Mouse (Mus musculus): ENCODE results near the gene Mkrn1. TPM values are rescaled to one million over a fixed set of nuclear protein-coding genes. Genes with fewer than 3 reads are reported as not detected.
"Not testable (repeated sequence)": the region's sequence is repeated elsewhere in the genome, so short reads cannot be mapped to it uniquely, and the experiment has no call there.

The Mkrn1 gene
- 10 to 100 TPM; 52.7 to 84.4 TPM for total RNA-seq (2021)

GRCm38 (mm10) chr6:39419851-39420721 lies at the start of gene Mkrn1:
Mkrn1 (minus strand) TSS chr6:39420462.
- DNase-seq: peak; percentile 77 to 79
- intact Hi-C loops (cut with DNase I): no loop called here

- intact Hi-C loops (cut with DNase I): no loop called here
- DNase-seq: no peak
These were observed 49.2 kb upstream of the Mkrn1 start for GRCm38 (mm10) chr6:39469427-39469826.

- intact Hi-C loops (cut with DNase I): loop anchor here (1.0 to 2.0 kb wide), 3 partner anchors 99 to 318 kb away; no protein-coding TSS in a partner anchor
These were observed 42.6 kb upstream of the Mkrn1 start for GRCm38 (mm10) chr6:39462621-39463538.

GRCm38 (mm10) chr6:39460040-39460439 lies 39.8 kb upstream of the Mkrn1 start:
- intact Hi-C loops (cut with DNase I): no loop called here
- peak in 1 of 2 experiments; percentile 42 for DNase-seq

More at GRCm38 (mm10) chr6:39462621-39463538, 42.6 kb upstream of the Mkrn1 start:
- DNase-seq: peak; percentile 83 to 91

GRCm38 (mm10) chr6:39455339-39456160 lies 35.3 kb upstream of the Mkrn1 start:
- intact Hi-C loops (cut with DNase I): no loop called here
- no peak for DNase-seq

- intact Hi-C loops (cut with DNase I): no loop called here
- no peak for DNase-seq
These were observed 34.4 kb upstream of the Mkrn1 start for GRCm38 (mm10) chr6:39454616-39455015.

- intact Hi-C loops (cut with DNase I): no loop called here
These were observed 33.3 kb upstream of the Mkrn1 start for GRCm38 (mm10) chr6:39453564-39453963.

GRCm38 (mm10) chr6:39451033-39451432 lies 30.8 kb upstream of the Mkrn1 start:
- DNase-seq: no peak

More at GRCm38 (mm10) chr6:39453564-39453963, 33.3 kb upstream of the Mkrn1 start:
- DNase-seq: no peak

GRCm38 (mm10) chr6:39450580-39450979 lies 30.3 kb upstream of the Mkrn1 start:
- intact Hi-C loops (cut with DNase I): no loop called here
- no peak for DNase-seq

More at GRCm38 (mm10) chr6:39451033-39451432, 30.8 kb upstream of the Mkrn1 start:
- intact Hi-C loops (cut with DNase I): no loop called here

GRCm38 (mm10) chr6:39447429-39448185 lies 27.3 kb upstream of the Mkrn1 start:
- intact Hi-C loops (cut with DNase I): no loop called here
- DNase-seq: no peak

- DNase-seq: no peak
- intact Hi-C loops (cut with DNase I): no loop called here
These were observed 25.7 kb upstream of the Mkrn1 start for GRCm38 (mm10) chr6:39445801-39446572.

- DNase-seq: no peak
- intact Hi-C loops (cut with DNase I): no loop called here
These were observed 22.6 kb upstream of the Mkrn1 start for GRCm38 (mm10) chr6:39442786-39443287.

GRCm38 (mm10) chr6:39440207-39440606 lies 19.9 kb upstream of the Mkrn1 start:
- intact Hi-C loops (cut with DNase I): no loop called here
- no peak for DNase-seq

- intact Hi-C loops (cut with DNase I); DNase-seq: not testable (repeated sequence)
These were observed 17.3 kb upstream of the Mkrn1 start for GRCm38 (mm10) chr6:39437519-39437918.

- intact Hi-C loops (cut with DNase I): no loop called here
- DNase-seq: no peak
These were observed 15.6 kb upstream of the Mkrn1 start for GRCm38 (mm10) chr6:39435875-39436274.

GRCm38 (mm10) chr6:39434886-39435492 lies 14.7 kb upstream of the Mkrn1 start:
- DNase-seq: no peak
- intact Hi-C loops (cut with DNase I): no loop called here

GRCm38 (mm10) chr6:39434111-39434885 lies 14.0 kb upstream of the Mkrn1 start:
- no peak for DNase-seq
- intact Hi-C loops (cut with DNase I): no loop called here

All from heart, postnatal 10 days (tissue).